Mouse (Mus musculus) spleen, adult 2 months (tissue): ENCODE measurements around the gene Tmem136. TPM values are rescaled to one million over a fixed set of nuclear protein-coding genes. Genes with fewer than 3 reads are reported as not detected.

Experiments
- DNase-seq, 2 experiments: peaks; one replicate each; pipeline versions ENCODE4 v3.0.0 to v3.0.0-alpha.2; 2012 to 2021; ENCODE audit warnings: low spot score in 2 of 2, low read depth in 1 of 2
- H3K27ac ChIP-seq: fragments of 200-500 bp; 2 replicates; pipeline ENCODE4 v1.5.1; 2012; ENCODE audit warnings: low read length, inconsistent platforms; ENCODE audit not compliant: insufficient read depth
- H3K27me3 ChIP-seq: fragments of 200-500 bp; 2 replicates; pipeline ENCODE4 v1.6.1; 2012; ENCODE audit warnings: mild to moderate bottlenecking, moderate library complexity, low read length, inconsistent platforms; ENCODE audit not compliant: control insufficient read depth, insufficient read depth
- H3K36me3 ChIP-seq: fragments of 200-500 bp; 2 replicates; pipeline ENCODE4 v1.6.1; 2012; ENCODE audit warnings: mild to moderate bottlenecking, low read length, inconsistent platforms; ENCODE audit not compliant: control insufficient read depth, insufficient read depth
- H3K4me1 ChIP-seq: fragments of 200-500 bp; 2 replicates; pipeline ENCODE4 v1.6.1; 2011; ENCODE audit warnings: inconsistent platforms; ENCODE audit not compliant: control insufficient read depth, insufficient read depth, insufficient read length
- H3K4me3 ChIP-seq: fragments of 200-500 bp; 2 replicates; pipeline ENCODE4 v1.5.1; 2011; ENCODE audit warnings: mild to moderate bottlenecking, inconsistent platforms; ENCODE audit not compliant: insufficient read depth, insufficient read length; ENCODE audit errors: extremely low read depth
- CTCF ChIP-seq: fragments of 200-500 bp; IDR thresholded peaks from 2 replicates; pipeline ENCODE4 v1.5.1; 2011; ENCODE audit warnings: mild to moderate bottlenecking, inconsistent platforms; ENCODE audit not compliant: insufficient read depth, insufficient read length, insufficient replicate concordance; ENCODE audit errors: extremely low read depth
- POLR2A ChIP-seq: fragments of 200-500 bp; IDR thresholded peaks from 2 replicates; pipeline ENCODE4 v1.6.1; 2011; ENCODE audit warnings: low read depth, low read length, inconsistent platforms
- WGBS: fragments of 180-500 bp; shearing (Covaris S2); methylation state at CpG from one replicate; pipeline ENCODE4 v1.1.7; 2018; 5-methylcytosine and 5-hydroxymethylcytosine counted together
- polyA plus RNA-seq: library from polyadenylated mRNA; depleted of rRNA; stranded (reverse); fragments of >200 nt; gene quantifications from 2 replicates; pipeline ENCODE4 v1.2.3, GENCODE M21; 2012

The Tmem136 gene
- polyA plus RNA-seq, 1 experiment: 0.60 TPM

DNA sequence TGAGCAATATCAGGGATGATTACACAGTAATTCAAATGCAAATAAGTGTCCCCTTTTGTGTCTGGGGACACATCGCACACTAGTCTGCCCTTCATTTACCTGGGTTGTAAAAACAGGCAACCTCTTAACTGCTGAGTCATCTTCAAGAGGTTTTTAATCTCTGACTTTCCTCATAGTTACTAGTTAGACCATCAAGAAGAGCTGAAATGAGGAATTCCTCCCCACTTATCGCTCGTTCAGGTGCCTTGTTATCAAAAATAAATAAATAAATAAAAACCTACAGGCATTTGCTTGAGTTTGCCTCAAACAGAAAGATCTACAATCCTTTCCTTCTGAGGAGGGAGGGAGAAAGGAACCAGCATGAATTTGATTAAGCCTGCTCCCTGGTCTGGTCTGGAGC, 7.6 kb downstream of the Tmem136 start:
- TF ChIP-seq CTCF (no peak), POLR2A (no peak)
- peaks cover 7% of the 10 kb centered on the region for H3K27me3 ChIP-seq

DNA sequence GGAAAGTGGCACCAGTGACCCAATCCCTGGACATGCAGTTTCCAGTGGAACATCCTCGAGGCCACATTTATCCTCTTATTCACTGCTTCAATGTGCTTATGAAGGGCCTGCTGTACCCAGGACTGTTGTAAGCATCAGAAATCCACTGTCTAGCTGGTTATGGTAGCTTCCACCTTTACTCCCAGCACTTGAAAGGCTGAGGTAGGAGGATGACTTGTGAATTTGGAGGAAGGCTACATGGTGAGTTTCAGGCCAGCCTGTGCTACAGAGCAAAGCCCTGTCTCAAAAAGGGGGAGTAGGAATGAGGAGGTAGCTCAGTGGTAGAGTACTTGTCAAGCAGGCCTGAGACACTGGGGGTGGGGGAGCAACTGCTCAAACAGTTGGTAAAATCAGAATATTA, 8.3 kb downstream of the Tmem136 start:
- Histone ChIP-seq H3K36me3 (no peaks in the 10 kb centered on the region), H3K27ac (no peak overlapping the region), H3K27me3 (peaks cover 7% of the 10 kb centered on the region), H3K4me3 (no peak overlapping the region), H3K4me1 (no peaks in the 10 kb centered on the region; the same call in 1 of the 2 replicates)
- TF ChIP-seq POLR2A: no peak
- no peak for TF ChIP-seq CTCF
- 91% methylated on average over 1 of the region's 1 CpGs for WGBS
- DNase-seq: no peak

More for the DNA sequence above, 7.6 kb downstream of the Tmem136 start:
- 85% methylated on average over 3 of the region's 3 CpGs for whole genome bisulfite sequencing
- no peak for DNase-seq
- no peaks in the 10 kb centered on the region for H3K36me3 ChIP-seq
- no peaks in the 10 kb centered on the region; the same call in 1 of the 2 replicates for H3K4me1 ChIP-seq
- H3K27ac ChIP-seq: no peak overlapping the region
- H3K4me3 ChIP-seq: no peak overlapping the region

DNA sequence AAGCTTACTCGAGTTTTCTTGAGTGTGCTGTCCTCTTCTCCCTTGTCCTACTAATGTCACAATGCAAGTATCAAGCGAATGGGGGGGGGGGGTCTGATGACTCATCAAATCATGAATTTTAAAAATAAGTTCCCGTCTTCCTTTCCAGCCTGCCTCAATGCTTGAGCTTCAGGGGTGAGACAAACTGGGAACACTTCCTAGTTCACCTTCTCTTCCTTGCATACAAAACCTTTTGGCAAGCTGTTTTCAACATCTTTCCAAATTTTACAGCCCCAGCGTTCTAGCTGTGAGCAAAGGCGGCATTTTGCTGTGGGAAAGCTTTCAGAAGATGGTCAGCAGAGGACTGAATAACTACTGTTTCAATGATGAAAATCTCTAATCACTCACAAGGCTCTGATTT, 8.8 kb downstream of the Tmem136 start:
- peaks cover 7% of the 10 kb centered on the region for H3K27me3 ChIP-seq
- H3K4me1 ChIP-seq: no peaks in the 10 kb centered on the region; the same call in 1 of the 2 replicates
- no peak overlapping the region for H3K27ac ChIP-seq
- WGBS: 42% methylated on average over 5 of the region's 5 CpGs
- H3K36me3 ChIP-seq: no peaks in the 10 kb centered on the region
- H3K4me3 ChIP-seq: no peak overlapping the region
- no peak for TF ChIP-seq POLR2A
- no peak for TF ChIP-seq CTCF
- DNase-seq: no peak

DNA sequence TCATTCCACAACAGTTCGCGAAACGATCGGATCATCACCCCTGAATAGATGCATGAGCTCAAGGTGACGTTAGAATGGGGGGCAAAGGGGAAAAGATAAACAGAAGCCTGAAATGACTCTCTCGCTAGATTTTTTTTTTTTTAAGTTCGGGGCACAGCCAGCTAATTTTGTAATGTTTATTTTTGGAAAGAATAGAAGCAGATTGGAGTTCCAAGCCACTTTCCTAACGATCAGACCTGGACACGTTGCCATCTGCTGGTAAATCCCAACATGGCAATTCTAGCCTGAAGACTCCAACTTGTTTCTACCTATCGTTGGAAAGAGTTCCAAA, 9.2 kb downstream of the Tmem136 start, which contains the start of gene Arhgef12:
Gene Arhgef12 (minus strand): TSS at position 53 of the 331 bp plus-strand sequence.
- Histone ChIP-seq H3K36me3 (no peaks in the 10 kb centered on the region), H3K27ac (peak within 1 kb of the TSS; percentile 64), H3K4me1 (no peaks in the 10 kb centered on the region; the same call in 1 of the 2 replicates), H3K27me3 (peaks cover 7% of the 10 kb centered on the region), H3K4me3 (peak within 1 kb of the TSS; percentile 67)
- TF ChIP-seq CTCF (no peak), POLR2A (no peak)
- 36% methylated on average over 10 of the region's 10 CpGs for WGBS
- DNase-seq: no peak

DNA sequence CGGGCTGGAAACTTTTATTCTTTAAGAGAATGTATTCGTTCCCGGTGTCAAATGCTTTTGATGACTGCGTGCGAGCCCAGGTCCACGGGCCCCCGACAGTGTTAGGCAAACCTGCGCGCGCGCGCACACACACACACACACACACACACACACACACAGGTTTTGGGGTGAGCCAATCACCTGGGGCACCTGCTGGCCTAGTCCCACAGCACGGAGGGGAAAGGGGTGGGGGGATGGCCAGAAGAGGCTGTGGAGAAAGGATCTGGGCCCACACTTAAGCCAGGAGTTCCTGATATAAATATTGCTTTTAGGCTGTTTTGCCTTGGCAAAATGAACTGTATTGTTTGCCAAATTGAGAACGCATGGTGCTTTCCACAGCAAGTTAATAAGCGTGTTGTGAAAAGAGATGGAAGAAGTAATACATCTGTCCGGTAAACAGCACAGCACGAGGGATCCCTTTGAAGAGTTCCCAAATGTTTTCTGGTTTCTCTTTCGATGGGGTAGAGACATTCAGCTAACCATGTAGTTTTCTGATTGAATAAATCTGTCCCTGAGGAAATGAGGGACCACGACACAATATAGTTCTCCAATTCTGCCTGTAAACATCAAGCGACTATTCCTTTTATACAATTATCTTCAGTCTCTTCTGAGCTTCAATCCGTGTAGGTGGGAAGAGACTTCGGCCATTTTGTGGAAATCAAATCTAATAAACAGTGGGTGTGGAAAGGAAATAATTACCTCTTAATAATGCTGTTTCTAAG, 9.8 kb downstream of the Tmem136 start:
- no peak for TF ChIP-seq POLR2A
- no peak for TF ChIP-seq CTCF
- no peaks in the 10 kb centered on the region for H3K36me3 ChIP-seq
- no peaks in the 10 kb centered on the region; the same call in 1 of the 2 replicates for H3K4me1 ChIP-seq
- H3K27me3 ChIP-seq: peaks cover 7% of the 10 kb centered on the region
- H3K4me3 ChIP-seq: peak overlapping the region; percentile 67
- peak overlapping the region; percentile 64 for H3K27ac ChIP-seq
- WGBS: 13% methylated on average over 22 of the region's 22 CpGs
- peak in 1 of 2 experiments; percentile 5 for DNase-seq

DNA sequence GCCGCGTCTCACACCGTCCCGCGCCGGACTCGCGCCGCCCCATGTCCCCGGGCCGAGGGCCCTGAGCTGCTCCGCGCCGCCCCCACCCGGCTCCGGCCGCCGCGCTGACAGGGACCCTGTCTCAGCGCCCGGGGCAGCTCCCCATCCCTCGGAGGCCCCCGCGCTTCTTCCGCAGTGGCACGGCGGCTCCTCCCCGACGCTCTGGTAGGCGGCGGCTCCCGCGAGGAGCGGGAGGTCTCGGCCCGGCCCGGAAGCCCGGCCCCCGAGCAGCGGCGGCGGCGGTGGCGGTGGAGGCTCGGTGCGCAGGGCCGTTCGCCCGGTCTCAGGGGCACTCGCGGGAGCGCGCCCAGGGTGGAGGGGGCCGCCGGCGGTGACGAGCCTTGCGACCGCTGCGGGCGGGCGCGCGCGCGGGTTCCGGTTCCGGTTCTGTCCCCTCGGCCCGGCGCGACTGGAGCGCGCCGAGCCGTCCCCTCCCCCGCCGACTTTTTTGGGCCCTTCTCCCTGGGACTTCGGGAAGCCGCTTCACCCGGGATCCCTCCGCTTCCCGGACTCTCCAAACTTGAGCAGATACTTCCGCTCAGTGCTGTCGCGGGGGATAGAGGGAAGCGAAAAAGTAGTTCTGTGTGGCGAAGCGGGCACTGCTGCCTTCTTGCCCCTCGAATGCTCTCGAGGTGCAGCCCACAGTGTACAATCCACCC, 10.6 kb downstream of the Tmem136 start:
- 1% methylated on average over 86 of the region's 91 CpGs for WGBS
- H3K4me1 ChIP-seq: no peaks in the 10 kb centered on the region; the same call in 1 of the 2 replicates
- DNase-seq: peak in 1 of 2 experiments; percentile 59
- TF ChIP-seq POLR2A (no peak; the same call in none of the 2 replicates), CTCF (no peak)
- H3K36me3 ChIP-seq: no peaks in the 10 kb centered on the region
- H3K27ac ChIP-seq: peak overlapping the region; percentile 64
- H3K4me3 ChIP-seq: peak overlapping the region; percentile 67
- peaks cover 7% of the 10 kb centered on the region for H3K27me3 ChIP-seq
